Mouse (Mus musculus) layer of hippocampus, adult 18-20 months (tissue): ENCODE data around the gene Mgea5. TPM values are rescaled to one million over a fixed set of nuclear protein-coding genes. Genes with fewer than 3 reads are reported as not detected.

Experiments used
- DNase-seq, 2 experiments: peaks; one replicate each; pipeline ENCODE4 v3.0.0; 2022; ENCODE audit warnings: low spot score in 2 of 2
- total RNA-seq, 2 experiments: library from RNA; stranded (reverse); gene quantifications; 2 replicates each; pipeline ENCODE4 v1.2.3; 2021

Gene Mgea5
- total RNA-seq, 2 experiments from 2014 or later = 153 to 160 TPM

DNA sequence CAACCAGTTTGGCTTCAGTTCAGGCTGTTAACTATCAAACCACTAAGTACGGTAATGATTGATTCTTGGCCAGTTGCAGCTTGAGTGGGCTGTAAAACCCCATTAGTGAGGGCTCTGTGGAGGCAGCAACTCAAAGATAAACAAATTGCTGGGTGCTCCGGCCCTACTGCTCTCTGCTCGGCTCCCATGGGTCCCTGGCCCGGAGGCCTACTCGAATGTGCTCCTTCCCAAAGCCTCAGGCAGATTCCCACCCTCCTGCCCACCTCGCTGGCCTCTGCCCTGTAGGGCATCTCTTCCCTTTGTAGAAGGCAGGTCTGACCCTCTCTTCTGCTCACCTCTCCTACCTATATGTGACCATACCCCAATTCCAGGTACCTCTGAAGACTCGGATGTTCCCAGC lies 48.9 kb downstream of the Mgea5 start:
- DNase-seq = no peak

DNA sequence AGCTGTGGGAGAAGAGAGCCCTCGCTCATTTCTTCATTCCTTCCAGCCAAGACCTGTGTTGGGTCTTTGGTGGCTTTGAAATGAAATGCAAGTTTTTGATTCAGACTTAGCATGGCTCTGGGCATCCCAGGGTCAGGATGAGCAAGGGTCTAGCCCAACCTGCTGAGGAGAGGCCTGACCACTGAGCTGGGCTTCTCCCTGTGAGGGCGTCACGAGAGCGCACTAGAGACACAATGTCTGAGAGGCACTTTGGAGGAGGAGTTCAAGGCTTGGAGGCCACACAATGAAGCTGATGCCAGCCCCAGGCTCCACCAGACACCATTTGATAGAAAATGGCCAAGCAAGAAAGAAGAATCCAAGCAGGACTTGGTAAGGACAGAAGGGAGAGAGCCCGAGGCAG lies 49.4 kb downstream of the Mgea5 start:
- no peak for DNase-seq

DNA sequence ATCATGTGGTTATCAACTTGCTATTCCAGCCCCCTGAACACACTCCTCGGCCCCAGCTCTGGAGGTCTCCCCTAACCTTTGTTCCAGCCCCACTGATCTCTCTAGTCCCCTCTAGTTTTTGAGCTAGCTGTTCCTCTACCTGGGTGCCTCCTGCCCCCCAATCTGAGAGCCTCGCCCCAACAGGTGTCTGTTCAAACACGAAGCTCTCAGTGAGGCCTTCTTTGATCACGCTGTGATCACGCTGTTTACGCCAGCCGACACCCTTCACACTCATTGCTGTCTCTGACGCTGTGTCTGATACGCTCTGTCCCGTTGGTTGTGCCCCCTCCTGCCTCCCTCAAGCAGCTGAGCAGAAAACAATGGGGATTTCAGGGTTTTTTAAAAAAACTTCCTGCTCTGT lies 50.1 kb downstream of the Mgea5 start:
- no peak for DNase-seq

DNA sequence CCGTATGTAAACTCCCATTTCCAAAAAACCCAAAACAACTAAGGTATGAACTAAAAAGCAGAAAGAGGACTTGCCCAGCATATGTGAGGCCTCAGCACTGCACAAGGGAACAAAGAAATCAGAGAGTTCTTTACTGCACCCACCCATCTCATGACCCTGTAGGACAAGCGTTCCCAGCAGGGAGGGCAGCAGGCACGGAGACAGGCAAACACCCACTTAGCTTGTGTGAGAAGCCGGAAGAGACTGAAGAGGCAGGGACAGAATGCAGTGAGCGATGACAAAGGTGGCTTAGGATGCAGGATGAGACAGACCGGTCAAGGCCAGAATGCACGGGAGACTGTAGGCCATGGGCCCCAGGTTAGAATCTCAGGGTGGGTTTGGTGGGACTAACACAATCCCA lies 52.0 kb downstream of the Mgea5 start:
- no peak for DNase-seq

DNA sequence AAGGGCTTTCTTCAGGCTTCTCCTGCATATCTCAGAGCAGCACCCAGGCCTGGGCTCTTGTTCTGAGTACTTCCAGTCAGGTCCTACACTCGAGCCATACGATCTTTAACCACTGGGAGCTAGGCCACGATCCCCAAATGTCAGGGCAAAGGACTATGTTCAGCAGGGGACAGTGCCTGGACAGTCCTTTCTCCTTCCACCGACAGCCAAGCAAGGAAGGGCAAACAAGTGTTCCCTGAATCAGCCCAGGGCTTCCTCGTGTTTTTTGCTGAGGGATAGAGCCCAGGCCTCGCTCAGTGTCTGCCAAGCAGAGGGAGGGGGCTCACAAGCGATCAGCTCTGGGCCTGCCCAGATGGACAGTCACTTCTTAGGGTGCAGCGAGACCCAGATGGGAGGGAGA lies 53.6 kb downstream of the Mgea5 start:
- DNase-seq = no peak

DNA sequence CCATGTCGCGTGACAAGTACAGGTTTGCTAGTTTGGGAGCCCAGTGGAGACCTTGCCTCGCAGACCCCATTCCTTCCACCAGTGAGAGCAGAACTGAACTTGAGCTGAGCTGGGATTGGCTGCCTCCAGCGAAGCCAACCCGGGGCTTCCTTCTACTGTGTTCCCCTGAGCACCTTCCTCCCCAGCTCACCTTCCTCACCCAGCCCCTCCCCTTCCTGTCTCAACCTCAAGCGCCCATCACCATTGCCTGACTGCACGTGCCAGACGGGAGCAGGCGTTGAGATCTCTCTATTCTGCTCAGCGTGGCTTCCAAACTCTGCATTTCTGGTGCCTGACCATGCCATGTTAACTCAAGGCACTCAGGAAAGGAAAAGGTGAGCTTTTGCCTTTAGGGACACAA lies 56.4 kb downstream of the Mgea5 start:
- no peak for DNase-seq

DNA sequence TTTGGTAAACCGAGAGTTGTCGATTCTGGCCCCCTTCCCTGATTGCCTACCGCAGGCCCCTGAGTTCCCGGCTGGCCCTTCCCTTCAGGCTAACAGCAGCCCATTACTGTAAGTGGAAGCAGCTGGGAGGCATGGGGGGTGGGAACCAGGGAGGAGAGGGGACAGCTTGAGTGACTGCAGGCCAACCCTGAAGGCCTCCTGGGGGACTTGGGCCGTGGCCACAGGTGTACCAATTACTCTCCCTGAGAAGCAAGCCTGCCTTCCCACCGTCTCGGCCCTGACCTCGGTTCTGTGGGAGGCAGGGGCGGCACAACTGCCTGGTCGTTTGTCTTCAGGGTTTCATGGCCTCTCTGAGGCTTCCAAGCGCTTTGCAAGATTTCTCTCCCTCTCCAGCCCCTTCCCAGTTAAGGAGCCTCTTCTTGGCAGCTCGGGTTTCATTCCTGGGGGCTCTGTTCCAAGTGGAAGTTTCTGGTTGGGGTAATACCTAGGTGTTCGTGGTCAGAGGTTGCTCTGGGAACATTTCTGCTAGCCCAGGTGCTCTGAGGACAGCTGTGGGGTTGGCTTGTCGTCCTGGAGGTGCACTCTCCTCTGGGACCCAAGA lies 57.9 kb downstream of the Mgea5 start:
- DNase-seq = no peak

DNA sequence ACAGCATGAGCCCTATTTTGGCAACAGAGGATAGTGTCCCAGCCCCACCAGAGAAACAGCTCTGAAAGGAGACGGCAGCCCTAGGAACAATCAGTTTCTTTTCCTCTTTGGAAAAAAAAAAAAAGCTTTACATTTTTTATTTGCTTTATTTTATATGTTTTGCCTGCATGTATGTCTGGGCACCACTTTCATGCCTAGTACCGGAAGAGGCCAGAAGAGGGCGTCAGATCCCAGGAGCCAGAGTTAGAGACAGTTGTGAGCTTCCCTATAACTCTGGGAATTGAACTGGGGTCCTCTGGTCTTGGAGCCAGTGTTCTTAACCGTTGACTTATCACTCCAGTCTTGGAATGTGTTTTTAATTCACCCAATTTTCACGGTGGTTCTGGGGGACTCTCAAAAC lies 61.4 kb downstream of the Mgea5 start:
- no peak for DNase-seq

DNA sequence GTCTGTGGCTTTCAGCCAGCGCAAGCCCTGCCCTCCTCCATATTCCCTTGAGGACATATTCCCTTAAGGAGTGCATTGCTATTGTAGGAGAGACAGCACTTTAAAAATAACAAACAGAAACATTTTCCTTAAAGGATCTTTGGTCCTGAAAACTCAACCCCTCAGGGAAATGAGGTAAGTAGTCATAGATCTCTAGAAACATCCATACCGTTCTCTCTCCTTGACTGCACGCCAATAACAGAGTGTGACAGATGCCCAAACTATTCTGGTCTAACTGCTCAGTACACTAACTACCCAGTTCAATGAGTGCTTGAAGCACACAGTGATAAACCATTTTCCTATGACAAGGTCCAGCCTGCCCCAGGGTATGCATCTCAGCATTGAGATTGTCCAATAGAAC lies 65.4 kb downstream of the Mgea5 start:
- DNase-seq = peak in 1 of 2 experiments; percentile 46

DNA sequence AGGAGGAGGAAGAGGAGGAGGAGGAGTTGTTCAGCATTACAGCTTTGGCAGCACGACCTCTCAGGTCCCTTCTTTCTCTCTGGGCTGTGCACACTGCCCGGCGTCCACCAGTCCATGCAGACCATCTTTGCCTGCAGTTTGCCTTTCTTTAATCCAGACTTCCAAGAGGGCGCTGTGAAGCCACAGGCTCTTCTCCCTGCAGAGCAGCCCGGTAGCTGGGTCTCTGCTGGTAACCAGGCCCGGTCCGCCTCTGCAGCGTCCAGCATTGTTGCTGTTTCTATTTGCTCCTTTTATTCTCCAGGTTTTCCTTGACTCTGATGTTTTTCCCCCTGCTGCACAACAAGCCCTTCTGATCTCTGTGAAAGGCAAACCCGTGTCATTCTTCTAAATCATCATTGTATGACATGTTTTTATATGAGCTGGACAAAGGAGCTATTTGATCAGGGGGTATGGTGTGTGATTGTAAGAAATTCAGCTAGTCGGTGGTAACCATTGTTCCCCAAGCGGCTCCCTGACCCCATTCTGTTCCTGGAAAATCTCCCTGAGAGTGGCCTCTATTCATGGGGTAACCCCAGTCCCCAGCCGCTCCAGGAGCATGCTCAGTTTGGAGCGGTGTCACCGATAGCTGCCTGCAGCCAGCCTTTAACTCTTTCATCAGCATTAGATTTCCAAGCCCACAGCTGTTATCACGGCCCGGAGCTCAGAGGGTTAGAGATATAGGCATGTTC lies 66.0 kb downstream of the Mgea5 start:
- DNase-seq = peak in 1 of 2 experiments; percentile 60

DNA sequence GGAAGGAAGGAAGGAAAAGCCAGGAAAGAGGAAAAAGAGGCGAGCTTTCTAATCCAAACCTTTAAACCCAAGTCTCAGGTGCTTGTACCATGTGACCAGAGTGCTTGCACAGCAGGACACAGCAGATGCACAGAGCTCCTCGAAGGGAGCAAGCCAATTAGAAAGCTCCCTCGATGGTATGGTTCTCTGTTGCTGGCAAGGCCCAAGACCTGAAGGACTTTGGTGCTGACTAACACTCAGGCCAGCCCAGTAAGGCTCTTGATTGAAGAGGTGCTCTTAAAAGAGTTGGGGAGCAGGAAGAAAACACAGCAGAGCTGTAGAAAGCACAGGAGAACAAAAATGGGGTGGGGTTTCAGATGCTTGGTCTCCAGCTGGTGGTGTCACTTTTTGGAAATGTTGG lies 74.9 kb downstream of the Mgea5 start:
- DNase-seq = no peak

Other genes with a start within 250 kb of the Mgea5 start
- 10 to 100 TPM in 1 of 2 experiments, 1 to 10 TPM in 1; 9.5 to 11.1 TPM for gene Poll, start 223.3 kb downstream of the Mgea5 start, total RNA-seq
- 10 to 100 TPM; 59.5 to 64.0 TPM for gene Gm17018, start 223.2 kb downstream of the Mgea5 start, total RNA-seq
- 10 to 100 TPM; 36.4 to 38.7 TPM for gene Fbxw4, start 123.5 kb downstream of the Mgea5 start, total RNA-seq
- not detected for gene Fgf8, start 40.9 kb downstream of the Mgea5 start, total RNA-seq
- gene Npm3, start 34.2 kb downstream of the Mgea5 start, total RNA-seq = 10 to 100 TPM in 1 of 2 experiments, 1 to 10 TPM in 1; 9.6 to 11.3 TPM
- 100 to 1,000 TPM; 208 to 213 TPM for gene Kcnip2, start 32.2 kb upstream of the Mgea5 start, total RNA-seq
- 10 to 100 TPM; 18.4 to 19.3 TPM for gene Armh3, start 214.7 kb upstream of the Mgea5 start, total RNA-seq
- 1 to 10 TPM; 7.5 to 9.7 TPM for gene Hps6, start 219.7 kb upstream of the Mgea5 start, total RNA-seq